ENCODE assay signal across 12 mouse cellular contexts in genomic region chr17:66190577-66190976, GRCm38 (mm10).
DNase-seq lines count a peak whose midpoint lies in the region.
"Had no signal": no experiment of that assay in that cellular context is flagged by ENCODE, and none has a peak within 500 bp of the region (broad histone marks: within the 10 kb centered on the region; RNA-seq: fewer than 3 reads in every experiment).

No protein-coding gene starts in this region.

- DNase-seq in ES-CJ7 (ENCODE audit: low read depth, low spot score) (peak; percentile 76), R1 (ENCODE audit: low read depth, low spot score) (peak; percentile 37), ZHBTc4 (ENCODE audit: low read depth, low spot score) (peak; percentile 83)
- DNase-seq in cerebellum, postnatal 10 days, result no peak
- no peak for DNase-seq in heart, adult 11 months
- DNase-seq: adrenal gland, adult 8-10 months; adrenal gland, postnatal 14 days; adrenal gland, postnatal 36 days; B cell, adult 2 months; cerebellum, adult 11-12 months; cerebellum, postnatal 25 days; forebrain, postnatal 0 days had no signal

Comparison
In these comparisons a context has a peak if more than half of its experiments do, and no peak if none do; other contexts are left out.
1. DNase-seq: peak in ES-CJ7 (single experiment), R1 (single experiment) and ZHBTc4 (single experiment); none in cerebellum, postnatal 10 days (0 of 2) and heart, adult 11 months (single experiment).